Comparison of ENCODE assay signal across 9 mouse cellular contexts in genomic region chr15:78842371-78843163, GRCm38 (mm10). TPM values are rescaled to one million over a fixed set of nuclear protein-coding genes. Genes with fewer than 3 reads are reported as not detected.
DNase-seq lines count a peak whose midpoint lies in the region; ATAC-seq lines count a peak whose summit lies in the region.
"Had no signal": no experiment of that assay in that cellular context is flagged by ENCODE, and none has a peak within 500 bp of the region (broad histone marks: within the 10 kb centered on the region; RNA-seq: fewer than 3 reads in every experiment).

Gene Cdc42ep1, plus strand, starts transcription at chr15:78842624.

- peak within 1 kb of the TSS; percentile 75 for H3K4me2 ChIP-seq in hindbrain, embryonic 16.5 days (ENCODE audit: low read length)
- peak within 1 kb of the TSS; percentile 86 for H3K4me2 ChIP-seq in limb, embryonic 13.5 days (replicated peaks)
- H3K4me2 ChIP-seq in midbrain, embryonic 15.5 days = peak within 1 kb of the TSS; percentile 77

- peak; percentile 82 for ATAC-seq in hindbrain, embryonic 16.5 days
- peak; percentile 76 for ATAC-seq in limb, embryonic 13.5 days (ENCODE audit: low FRiP score, low read depth)
- peak; percentile 46 for ATAC-seq in midbrain, embryonic 15.5 days (replicated peaks)

- H3K9me3 ChIP-seq in hindbrain, embryonic 16.5 days (ENCODE audit: control insufficient read depth, low read length) = no peaks in the 10 kb centered on the region
- H3K9me3 ChIP-seq in limb, embryonic 13.5 days = no peaks in the 10 kb centered on the region
- H3K9me3 ChIP-seq in midbrain, embryonic 15.5 days = no peaks in the 10 kb centered on the region

- under 1% methylated on average over 67 of the region's 86 CpGs for WGBS in hindbrain, embryonic 16.5 days
- WGBS in limb, embryonic 13.5 days = under 1% methylated on average over 52 of the region's 86 CpGs
- WGBS in midbrain, embryonic 15.5 days = under 1% methylated on average over 70 of the region's 86 CpGs

- peak within 1 kb of the TSS; percentile 75 for H3K27ac ChIP-seq in hindbrain, embryonic 16.5 days (ENCODE audit: low read depth, low read length)
- H3K27ac ChIP-seq in limb, embryonic 13.5 days = peak within 1 kb of the TSS; percentile 58
- peak within 1 kb of the TSS; percentile 62 for H3K27ac ChIP-seq in midbrain, embryonic 15.5 days

- H3K36me3 ChIP-seq in hindbrain, embryonic 16.5 days (ENCODE audit: control insufficient read depth, insufficient read depth, low read length) = no peaks in the 10 kb centered on the region
- peaks cover 4% of the 10 kb centered on the region; the same call in 1 of the 2 replicates for H3K36me3 ChIP-seq in limb, embryonic 13.5 days
- no peaks in the 10 kb centered on the region for H3K36me3 ChIP-seq in midbrain, embryonic 15.5 days (replicated peaks)

- DNase-seq in kidney, adult 11 months = peak; percentile 70
- no peak for DNase-seq in kidney, adult 9 months
- DNase-seq in adrenal gland, postnatal 4 days (ENCODE audit: low spot score in 2 of 2) = peak in 1 of 2 experiments; percentile 51
- peak; percentile 81 for DNase-seq in gastrocnemius, postnatal 14 days
- DNase-seq in right cerebral cortex, postnatal 4 days = no peak

- H3K4me3 ChIP-seq in hindbrain, embryonic 16.5 days (ENCODE audit: low read length) = peak within 1 kb of the TSS; percentile 45
- peak within 1 kb of the TSS; percentile 61 for H3K4me3 ChIP-seq in limb, embryonic 13.5 days
- H3K4me3 ChIP-seq in midbrain, embryonic 15.5 days = peak within 1 kb of the TSS; percentile 44

- H3K4me1 ChIP-seq in hindbrain, embryonic 16.5 days (ENCODE audit: control insufficient read depth, insufficient read depth, low read depth, low read length) = peaks cover 20% of the 10 kb centered on the region
- H3K4me1 ChIP-seq in limb, embryonic 13.5 days = peaks cover 63% of the 10 kb centered on the region
- peaks cover 38% of the 10 kb centered on the region for H3K4me1 ChIP-seq in midbrain, embryonic 15.5 days

- H3K9ac ChIP-seq in hindbrain, embryonic 16.5 days (ENCODE audit: low read depth, low read length) = peak within 1 kb of the TSS; percentile 68
- H3K9ac ChIP-seq in limb, embryonic 13.5 days = peak within 1 kb of the TSS; percentile 80
- H3K9ac ChIP-seq in midbrain, embryonic 15.5 days = peak within 1 kb of the TSS; percentile 46

- H3K27me3 ChIP-seq in hindbrain, embryonic 16.5 days (replicated peaks; ENCODE audit: control insufficient read depth, insufficient read depth, low read length) = peaks cover 20% of the 10 kb centered on the region
- peaks cover 38% of the 10 kb centered on the region for H3K27me3 ChIP-seq in limb, embryonic 13.5 days
- H3K27me3 ChIP-seq in midbrain, embryonic 15.5 days (replicated peaks) = peaks cover 33% of the 10 kb centered on the region

- intact Hi-C loops in gastrocnemius, postnatal 14 days (cut with DNase I; ENCODE audit: low total_unique reads) = no loop called here

RNA-seq across cellular contexts. Expression of gene Cdc42ep1, which starts in this region (rescaled TPM):
- 10 to 100 TPM; 56.7 to 59.1 TPM for total RNA-seq in adrenal gland, postnatal 4 days (2021)
- total RNA-seq in gastrocnemius, postnatal 14 days (2021) = 10 to 100 TPM; 22.7 to 23.6 TPM
- 15.9 and 17.5 TPM in 2 replicates for polyA plus RNA-seq in hindbrain, embryonic 16.5 days (2015; fragmentation: Nextera tagmentation; extraction: Ambion mirVana)
- 17.9 and 19.1 TPM in 2 replicates for polyA plus RNA-seq in limb, embryonic 13.5 days (2015; fragmentation: Nextera tagmentation; extraction: Ambion mirVana)
- 13.1 and 15.7 TPM in 2 replicates for polyA plus RNA-seq in midbrain, embryonic 15.5 days (2015; fragmentation: Nextera tagmentation; extraction: Ambion mirVana)
- total RNA-seq: neutrophil, adult 5-6 weeks had no signal

Comparison
In these comparisons a context has a peak if more than half of its experiments do, and no peak if none do; other contexts are left out.
1. DNase-seq: peak in kidney, adult 11 months (single experiment) and gastrocnemius, postnatal 14 days (single experiment); none in kidney, adult 9 months (single experiment) and right cerebral cortex, postnatal 4 days (single experiment).
2. Peak in every context shown above with its lines, with median percentiles within 50 percentile points of each other: ATAC-seq, H3K27ac ChIP-seq, H3K4me2 ChIP-seq, H3K4me3 ChIP-seq and H3K9ac ChIP-seq.